Mouse (Mus musculus): Measurements from ENCODE around the gene Ccnjl. TPM values are rescaled to one million over a fixed set of nuclear protein-coding genes. Genes with fewer than 3 reads are reported as not detected.

Ccnjl gene
- polyA plus RNA-seq, 1 experiment from 2014 or later = 38.7 TPM

GRCm38 (mm10) chr11:43556538-43556937 is 28.0 kb downstream of the Ccnjl start:
- ATAC-seq (ENCODE audit: low FRiP score, low read depth) = no peak
- Histone ChIP-seq H3K4me1 (peaks cover 8% of the 10 kb centered on the region), H3K4me2 (replicated peaks) (no peak overlapping the region), H3K36me3 (peaks cover 30% of the 10 kb centered on the region), H3K27ac (no peak overlapping the region), H3K4me3 (no peak overlapping the region), H3K9me3 (no peaks in the 10 kb centered on the region), H3K9ac (no peak overlapping the region), H3K27me3 (replicated peaks) (no peaks in the 10 kb centered on the region)
- WGBS = 87% methylated on average over 11 of the region's 11 CpGs

DNA sequence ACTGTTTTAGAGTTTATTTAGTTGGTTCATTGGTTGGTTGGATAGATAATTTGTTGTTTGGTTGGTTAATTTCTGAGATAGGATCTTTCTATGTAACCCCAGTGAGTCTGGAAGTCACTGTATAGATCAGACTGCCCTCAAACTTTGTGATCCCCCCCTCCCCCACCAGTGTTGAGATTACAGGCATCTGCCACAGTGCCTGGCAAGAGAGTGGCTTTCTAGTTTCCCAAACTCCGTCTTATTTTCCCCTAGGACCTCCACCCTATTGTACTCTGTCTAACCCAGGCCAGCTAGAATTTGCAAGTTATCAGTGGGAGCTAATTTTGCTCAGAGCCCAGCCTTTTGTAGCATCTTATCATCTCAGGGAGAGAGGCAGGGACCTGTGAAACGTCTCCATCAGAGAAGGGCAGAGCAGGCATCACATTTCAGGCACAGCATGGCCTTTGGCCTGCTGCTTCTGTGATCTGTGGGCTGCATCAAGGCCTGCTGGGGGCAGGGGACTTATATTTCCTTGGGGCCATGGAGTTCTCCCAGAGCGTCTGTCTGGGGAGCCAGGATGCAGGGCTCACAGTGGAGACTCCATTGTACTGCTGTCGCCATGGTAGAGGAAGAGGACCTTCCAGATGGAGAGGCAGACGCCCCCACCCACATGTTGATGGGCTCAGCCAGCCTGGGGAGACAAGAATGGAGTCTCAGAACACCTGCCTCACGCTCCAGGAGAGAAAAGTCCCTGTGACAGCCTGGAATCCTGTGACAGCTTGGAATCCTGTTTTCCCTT is 31.1 kb downstream of the Ccnjl start:
- H3K27me3 ChIP-seq (replicated peaks) = no peaks in the 10 kb centered on the region
- peak; percentile 67 for ATAC-seq (ENCODE audit: low FRiP score, low read depth)
- no peaks in the 10 kb centered on the region for H3K9me3 ChIP-seq
- WGBS = 19% methylated on average over 5 of the region's 6 CpGs
- H3K4me1 ChIP-seq = peaks cover 8% of the 10 kb centered on the region
- no peak overlapping the region for H3K9ac ChIP-seq
- no peak overlapping the region for H3K4me3 ChIP-seq
- H3K4me2 ChIP-seq (replicated peaks) = no peak overlapping the region
- H3K27ac ChIP-seq = no peak overlapping the region
- peaks cover 38% of the 10 kb centered on the region for H3K36me3 ChIP-seq

- no peak overlapping the region for H3K9ac ChIP-seq
- 75% methylated on average over 10 of the region's 10 CpGs for WGBS
- H3K4me3 ChIP-seq = no peak overlapping the region
- peaks cover 16% of the 10 kb centered on the region; the same call in 1 of the 2 replicates for H3K36me3 ChIP-seq
- peaks cover 19% of the 10 kb centered on the region for H3K4me1 ChIP-seq
- no peaks in the 10 kb centered on the region for H3K9me3 ChIP-seq
- H3K27ac ChIP-seq = no peak overlapping the region
- no peaks in the 10 kb centered on the region for H3K27me3 ChIP-seq (replicated peaks)
- H3K4me2 ChIP-seq (replicated peaks) = no peak overlapping the region
- ATAC-seq (ENCODE audit: low FRiP score, low read depth) = no peak
Observed at GRCm38 (mm10) chr11:43563654-43564244, 35.2 kb downstream of the Ccnjl start.

- H3K27ac ChIP-seq = no peak overlapping the region
- no peak overlapping the region for H3K4me2 ChIP-seq (replicated peaks)
- ATAC-seq (ENCODE audit: low FRiP score, low read depth) = no peak
Observed at GRCm38 (mm10) chr11:43565414-43565813, 36.8 kb downstream of the Ccnjl start.

GRCm38 (mm10) chr11:43565852-43566251 is 37.3 kb downstream of the Ccnjl start:
- H3K4me1 ChIP-seq = peaks cover 11% of the 10 kb centered on the region; the same call in 1 of the 2 replicates
- no peaks in the 10 kb centered on the region for H3K27me3 ChIP-seq (replicated peaks)
- no peak overlapping the region for H3K27ac ChIP-seq
- H3K9ac ChIP-seq = 0 out of 2 replicates have a peak overlapping the region, but pooled peaks have one; percentile 9
- H3K4me3 ChIP-seq = no peak overlapping the region
- 11% methylated on average over 8 of the region's 8 CpGs for WGBS
- H3K4me2 ChIP-seq (replicated peaks) = no peak overlapping the region
- ATAC-seq (ENCODE audit: low FRiP score, low read depth) = no peak
- no peaks in the 10 kb centered on the region for H3K9me3 ChIP-seq
- peaks cover 13% of the 10 kb centered on the region; the same call in 1 of the 2 replicates for H3K36me3 ChIP-seq

More at GRCm38 (mm10) chr11:43565414-43565813, 36.8 kb downstream of the Ccnjl start:
- WGBS = 26% methylated on average over 2 of the region's 2 CpGs
- Histone ChIP-seq H3K4me3 (no peak overlapping the region), H3K9me3 (no peaks in the 10 kb centered on the region), H3K9ac (no peak overlapping the region), H3K36me3 (peaks cover 13% of the 10 kb centered on the region; the same call in 1 of the 2 replicates), H3K27me3 (replicated peaks) (no peaks in the 10 kb centered on the region), H3K4me1 (peaks cover 11% of the 10 kb centered on the region; the same call in 1 of the 2 replicates)

DNA sequence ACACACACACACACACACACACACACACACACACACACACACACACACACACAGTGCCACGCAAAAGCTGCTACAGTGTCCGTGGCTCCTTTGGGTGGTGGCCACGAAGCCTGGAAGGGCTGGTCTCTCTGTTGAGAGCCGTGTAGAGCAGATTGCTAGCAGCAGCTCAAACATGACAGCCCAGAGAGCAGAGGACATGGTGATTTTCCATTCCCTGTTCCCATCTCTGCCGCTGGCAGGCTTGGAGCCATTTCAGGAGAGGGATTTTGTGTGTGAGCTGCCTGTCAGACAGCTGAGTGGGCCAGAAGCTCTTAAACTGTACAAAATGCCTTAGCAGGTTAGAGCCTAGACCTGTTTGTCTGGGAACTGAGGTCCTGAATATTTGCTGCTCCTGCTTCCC is 38.1 kb downstream of the Ccnjl start:
- Histone ChIP-seq H3K27me3 (replicated peaks) (no peaks in the 10 kb centered on the region), H3K4me1 (peaks cover 11% of the 10 kb centered on the region; the same call in 1 of the 2 replicates), H3K9me3 (no peaks in the 10 kb centered on the region), H3K36me3 (peaks cover 13% of the 10 kb centered on the region; the same call in 1 of the 2 replicates), H3K4me3 (no peak overlapping the region), H3K9ac (no peak overlapping the region), H3K4me2 (replicated peaks) (no peak overlapping the region), H3K27ac (no peak overlapping the region)
- WGBS = 85% methylated on average over 5 of the region's 5 CpGs
- ATAC-seq (ENCODE audit: low FRiP score, low read depth) = no peak

GRCm38 (mm10) chr11:43568263-43568662 is 39.7 kb downstream of the Ccnjl start:
- Histone ChIP-seq H3K36me3 (peaks cover 7% of the 10 kb centered on the region; the same call in 1 of the 2 replicates), H3K4me2 (replicated peaks) (no peak overlapping the region), H3K9ac (no peak overlapping the region), H3K27me3 (replicated peaks) (no peaks in the 10 kb centered on the region), H3K9me3 (no peaks in the 10 kb centered on the region), H3K4me3 (no peak overlapping the region), H3K27ac (no peak overlapping the region), H3K4me1 (peaks cover 11% of the 10 kb centered on the region; the same call in 1 of the 2 replicates)
- whole genome bisulfite sequencing = 75% methylated on average over 5 of the region's 5 CpGs
- no peak for ATAC-seq (ENCODE audit: low FRiP score, low read depth)

DNA sequence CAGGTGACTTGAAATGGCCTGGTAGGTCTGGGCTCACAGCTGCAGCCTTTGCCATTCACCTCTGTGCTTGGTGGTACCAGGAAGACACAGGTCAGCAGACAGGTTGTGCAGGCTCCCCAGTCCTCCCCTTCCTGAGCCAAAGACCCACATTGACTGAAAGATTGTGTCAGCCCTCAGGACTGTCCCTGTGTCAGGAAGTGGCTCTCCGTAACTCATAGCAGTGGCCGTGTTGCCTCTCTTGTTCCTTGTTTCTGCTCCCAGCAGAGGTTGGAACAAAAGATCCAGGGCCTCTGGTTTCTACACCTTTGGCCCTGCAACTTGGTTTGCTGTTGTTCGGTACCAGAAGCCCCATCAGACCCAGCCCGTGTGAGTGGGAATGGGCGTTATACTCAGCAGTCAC is 40.6 kb downstream of the Ccnjl start:
- Histone ChIP-seq H3K9me3 (no peaks in the 10 kb centered on the region), H3K27me3 (replicated peaks) (no peaks in the 10 kb centered on the region), H3K27ac (no peak overlapping the region), H3K4me3 (no peak overlapping the region), H3K36me3 (peaks cover 7% of the 10 kb centered on the region; the same call in 1 of the 2 replicates), H3K4me1 (peaks cover 11% of the 10 kb centered on the region; the same call in 1 of the 2 replicates), H3K4me2 (replicated peaks) (no peak overlapping the region), H3K9ac (no peak overlapping the region)
- 90% methylated on average over 5 of the region's 5 CpGs for WGBS
- no peak for ATAC-seq (ENCODE audit: low FRiP score, low read depth)

DNA sequence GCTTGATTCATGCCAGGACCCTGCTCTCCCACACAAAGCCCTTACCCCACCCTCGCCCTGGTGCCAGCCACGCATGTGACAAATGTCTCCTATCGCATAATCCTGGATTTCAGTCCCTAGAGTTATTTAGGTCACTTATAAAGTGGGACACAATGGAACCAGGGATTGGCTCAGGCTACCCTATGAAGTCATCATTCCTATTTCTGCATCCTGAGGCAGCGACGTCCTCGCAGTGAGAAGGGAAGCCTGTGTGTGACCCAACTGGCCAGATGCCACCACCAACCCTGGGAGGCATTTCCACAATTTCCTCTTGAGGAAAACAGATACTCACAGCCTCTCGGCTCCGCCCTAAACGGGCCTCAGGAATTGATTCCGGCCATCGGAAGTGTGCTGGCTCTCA is 41.0 kb downstream of the Ccnjl start:
- 89% methylated on average over 11 of the region's 11 CpGs for WGBS
- H3K4me1 ChIP-seq = peaks cover 11% of the 10 kb centered on the region; the same call in 1 of the 2 replicates
- no peak overlapping the region for H3K4me3 ChIP-seq
- peaks cover 7% of the 10 kb centered on the region; the same call in 1 of the 2 replicates for H3K36me3 ChIP-seq
- ATAC-seq (ENCODE audit: low FRiP score, low read depth) = no peak
- H3K27me3 ChIP-seq (replicated peaks) = no peaks in the 10 kb centered on the region
- H3K9ac ChIP-seq = no peak overlapping the region
- no peak overlapping the region for H3K4me2 ChIP-seq (replicated peaks)
- H3K27ac ChIP-seq = no peak overlapping the region
- no peaks in the 10 kb centered on the region for H3K9me3 ChIP-seq

DNA sequence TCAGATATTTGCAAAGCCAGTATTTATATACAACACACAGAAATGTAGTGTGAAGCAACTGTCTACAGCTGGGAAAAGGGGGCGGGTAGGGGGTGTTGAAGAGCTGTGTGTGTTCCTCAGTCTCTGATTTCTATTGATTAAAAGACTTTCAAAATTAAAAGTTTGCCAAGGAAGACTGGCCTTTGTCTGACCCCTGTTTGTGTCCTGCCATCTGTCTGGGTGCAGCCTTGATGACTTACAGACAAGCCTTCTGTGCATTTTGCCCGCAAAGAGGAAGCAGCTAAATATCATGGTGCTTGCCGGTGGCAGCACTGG is 46.4 kb downstream of the Ccnjl start:
- H3K9me3 ChIP-seq = no peaks in the 10 kb centered on the region
- H3K4me1 ChIP-seq = peaks cover 14% of the 10 kb centered on the region
- H3K9ac ChIP-seq = 0 out of 2 replicates have a peak overlapping the region, but pooled peaks have one; percentile 40
- no peaks in the 10 kb centered on the region for H3K27me3 ChIP-seq (replicated peaks)
- ATAC-seq (ENCODE audit: low FRiP score, low read depth) = no peak; the same call in 1 of the 2 replicates
- peak overlapping the region; percentile 30; the same call in 1 of the 2 replicates for H3K4me2 ChIP-seq (replicated peaks)
- no peak overlapping the region for H3K4me3 ChIP-seq
- peak overlapping the region; percentile 74; the same call in 1 of the 2 replicates for H3K27ac ChIP-seq
- 20% methylated on average over 3 of the region's 3 CpGs for WGBS
- peaks cover 13% of the 10 kb centered on the region for H3K36me3 ChIP-seq

GRCm38 (mm10) chr11:43575376-43576151 is 47.0 kb downstream of the Ccnjl start:
- Histone ChIP-seq H3K4me1 (peaks cover 14% of the 10 kb centered on the region), H3K4me2 (replicated peaks) (peak overlapping the region; percentile 30), H3K4me3 (no peak overlapping the region), H3K9ac (0 out of 2 replicates have a peak overlapping the region, but pooled peaks have one; percentile 40), H3K36me3 (peaks cover 16% of the 10 kb centered on the region), H3K27me3 (replicated peaks) (no peaks in the 10 kb centered on the region), H3K9me3 (no peaks in the 10 kb centered on the region), H3K27ac (peak overlapping the region; percentile 74; the same call in 1 of the 2 replicates)
- ATAC-seq (ENCODE audit: low FRiP score, low read depth) = peak; percentile 90
- 10% methylated on average over 9 of the region's 9 CpGs for WGBS
